Mouse (Mus musculus): ENCODE data around the gene L3mbtl2. TPM values are rescaled to one million over a fixed set of nuclear protein-coding genes. Genes with fewer than 3 reads are reported as not detected.

Gene L3mbtl2
- polyA plus RNA-seq, 1 experiment from 2014 or later, result 26.3 TPM

Other genes starting within 250 kb of the L3mbtl2 start
- gene Rbx1, start 197.6 kb upstream of the L3mbtl2 start, polyA plus RNA-seq (2015; fragmentation: Nextera tagmentation; extraction: Ambion mirVana), result 459 and 522 TPM in 2 replicates
- 18.6 and 19.0 TPM in 2 replicates for gene Ep300, start 78.5 kb upstream of the L3mbtl2 start, polyA plus RNA-seq (2015; fragmentation: Nextera tagmentation; extraction: Ambion mirVana)
- 5.0 and 5.2 TPM in 2 replicates for gene Chadl, start 33.4 kb downstream of the L3mbtl2 start, polyA plus RNA-seq (2015; fragmentation: Nextera tagmentation; extraction: Ambion mirVana)
- gene Zc3h7b, start 81.2 kb downstream of the L3mbtl2 start, polyA plus RNA-seq (2015; fragmentation: Nextera tagmentation; extraction: Ambion mirVana), result 34.8 and 37.4 TPM in 2 replicates
- 99.1 and 106 TPM in 2 replicates for gene Rangap1, start 81.6 kb downstream of the L3mbtl2 start, polyA plus RNA-seq (2015; fragmentation: Nextera tagmentation; extraction: Ambion mirVana)
- gene Tef, start 138.5 kb downstream of the L3mbtl2 start, polyA plus RNA-seq (2015; fragmentation: Nextera tagmentation; extraction: Ambion mirVana), result 23.9 and 26.5 TPM in 2 replicates
- 28.2 and 29.3 TPM in 2 replicates for gene Tob2, start 194.9 kb downstream of the L3mbtl2 start, polyA plus RNA-seq (2015; fragmentation: Nextera tagmentation; extraction: Ambion mirVana)
- 159 and 163 TPM in 2 replicates for gene Phf5a, start 208.0 kb downstream of the L3mbtl2 start, polyA plus RNA-seq (2015; fragmentation: Nextera tagmentation; extraction: Ambion mirVana)
- 216 and 224 TPM in 2 replicates for gene Aco2, start 208.4 kb downstream of the L3mbtl2 start, polyA plus RNA-seq (2015; fragmentation: Nextera tagmentation; extraction: Ambion mirVana)